ENCODE assay signal across 17 mouse cellular contexts in genomic region chr9:110920665-110921419, GRCm38 (mm10). TPM values are rescaled to one million over a fixed set of nuclear protein-coding genes. Genes with fewer than 3 reads are reported as not detected.
DNase-seq lines count a peak whose midpoint lies in the region; ATAC-seq and TF ChIP-seq lines count a peak whose summit lies in the region.
"Had no signal": no experiment of that assay in that cellular context is flagged by ENCODE, and none has a peak within 500 bp of the region (broad histone marks: within the 10 kb centered on the region; RNA-seq: fewer than 3 reads in every experiment).

No protein-coding gene starts in this region.

- H3K9ac ChIP-seq in kidney, postnatal 0 days (ENCODE audit: low read depth, low read length) = no peak overlapping the region
- H3K9ac ChIP-seq in midbrain, embryonic 15.5 days = no peak overlapping the region
- no peak overlapping the region for H3K9ac ChIP-seq in intestine, postnatal 0 days (ENCODE audit: low read depth, low read length)
- H3K9ac ChIP-seq: forebrain, postnatal 0 days; intestine, embryonic 15.5 days; liver, embryonic 12.5 days; midbrain, embryonic 12.5 days had no signal

- WGBS in kidney, postnatal 0 days = 46% methylated on average over 15 of the region's 15 CpGs
- WGBS in midbrain, embryonic 15.5 days = 56% methylated on average over 15 of the region's 15 CpGs
- WGBS in intestine, postnatal 0 days = 66% methylated on average over 15 of the region's 15 CpGs

- H3K27me3 ChIP-seq in kidney, postnatal 0 days (ENCODE audit: insufficient read depth, low read length) = no peaks in the 10 kb centered on the region
- no peaks in the 10 kb centered on the region for H3K27me3 ChIP-seq in midbrain, embryonic 15.5 days (replicated peaks)
- H3K27me3 ChIP-seq in intestine, postnatal 0 days (replicated peaks; ENCODE audit: control insufficient read depth, insufficient read depth, low read length) = no peaks in the 10 kb centered on the region
- H3K27me3 ChIP-seq: intestine, embryonic 15.5 days; liver, embryonic 12.5 days had no signal

- no peaks in the 10 kb centered on the region for H3K9me3 ChIP-seq in kidney, postnatal 0 days (replicated peaks; ENCODE audit: low read length)
- no peaks in the 10 kb centered on the region for H3K9me3 ChIP-seq in midbrain, embryonic 15.5 days
- no peaks in the 10 kb centered on the region for H3K9me3 ChIP-seq in intestine, postnatal 0 days (ENCODE audit: control insufficient read depth)
- H3K9me3 ChIP-seq: G1E; intestine, embryonic 15.5 days; liver, embryonic 12.5 days; midbrain, embryonic 12.5 days had no signal

- H3K36me3 ChIP-seq in kidney, postnatal 0 days (ENCODE audit: insufficient read depth, low read length) = no peaks in the 10 kb centered on the region
- no peaks in the 10 kb centered on the region for H3K36me3 ChIP-seq in midbrain, embryonic 15.5 days (replicated peaks)
- H3K36me3 ChIP-seq in intestine, postnatal 0 days (ENCODE audit: control insufficient read depth, insufficient read depth) = no peaks in the 10 kb centered on the region
- H3K36me3 ChIP-seq: G1E; intestine, embryonic 15.5 days; liver, embryonic 12.5 days; midbrain, embryonic 12.5 days had no signal

- H3K4me2 ChIP-seq in kidney, postnatal 0 days (ENCODE audit: low read length) = no peak overlapping the region
- H3K4me2 ChIP-seq in midbrain, embryonic 15.5 days = no peak overlapping the region
- H3K4me2 ChIP-seq in intestine, postnatal 0 days (replicated peaks; ENCODE audit: low read depth) = no peak overlapping the region
- H3K4me2 ChIP-seq: intestine, embryonic 15.5 days; liver, embryonic 12.5 days; midbrain, embryonic 12.5 days had no signal

- H3K4me1 ChIP-seq in kidney, postnatal 0 days (replicated peaks; ENCODE audit: insufficient read depth, low read length) = no peaks in the 10 kb centered on the region
- no peaks in the 10 kb centered on the region for H3K4me1 ChIP-seq in midbrain, embryonic 15.5 days
- no peaks in the 10 kb centered on the region for H3K4me1 ChIP-seq in intestine, postnatal 0 days (replicated peaks; ENCODE audit: control insufficient read depth, insufficient read depth, low read length)
- H3K4me1 ChIP-seq: intestine, embryonic 15.5 days; liver, embryonic 12.5 days; midbrain, embryonic 12.5 days had no signal

- no peak overlapping the region for H3K4me3 ChIP-seq in kidney, postnatal 0 days (replicated peaks; ENCODE audit: low read depth, low read length)
- H3K4me3 ChIP-seq in midbrain, embryonic 15.5 days = no peak overlapping the region
- no peak overlapping the region for H3K4me3 ChIP-seq in intestine, postnatal 0 days (ENCODE audit: low read depth, low read length)
- H3K4me3 ChIP-seq: intestine, embryonic 15.5 days; liver, embryonic 12.5 days; midbrain, embryonic 12.5 days had no signal

- peak overlapping the region; percentile 50; the same call in 1 of the 2 replicates for H3K27ac ChIP-seq in kidney, postnatal 0 days
- H3K27ac ChIP-seq in midbrain, embryonic 15.5 days = no peak overlapping the region
- no peak overlapping the region for H3K27ac ChIP-seq in intestine, postnatal 0 days (ENCODE audit: low read depth, low read length)
- H3K27ac ChIP-seq: intestine, embryonic 15.5 days; liver, embryonic 12.5 days; midbrain, embryonic 12.5 days; stomach, postnatal 0 days had no signal

- ATAC-seq in kidney, postnatal 0 days (replicated peaks; ENCODE audit: low FRiP score, low read depth) = no peak
- ATAC-seq in midbrain, embryonic 15.5 days (replicated peaks) = no peak
- ATAC-seq in intestine, postnatal 0 days = no peak
- ATAC-seq: forebrain, postnatal 0 days; intestine, embryonic 15.5 days; liver, embryonic 12.5 days had no signal

- peak; percentile 16 for DNase-seq in embryo, embryonic 11 days
- no peak for DNase-seq in embryo, embryonic 10 days (ENCODE audit: low spot score)
- DNase-seq in kidney, postnatal 0 days (ENCODE audit: low spot score) = peak; percentile 32
- DNase-seq in kidney, postnatal 4 days = no peak
- peak; percentile 26 to 50 for DNase-seq in lung, adult 18-20 months
- DNase-seq in thymus, adult 18-20 months = peak; percentile 43 to 75
- DNase-seq: forebrain, postnatal 0 days; right cerebral cortex, postnatal 4 days had no signal

- TF ChIP-seq CTCF in kidney, postnatal 0 days (IDR thresholded peaks at IDR 0.05; ENCODE audit: low read depth) = no peak
- no peak for TF ChIP-seq CTCF in intestine, postnatal 0 days (IDR thresholded peaks at IDR 0.05; ENCODE audit: low read depth)

RNA-seq across cellular contexts. Expression of gene Fam240a, which starts 4.2 kb away (rescaled TPM):
- polyA plus RNA-seq in kidney, postnatal 0 days (2015; fragmentation: Nextera tagmentation; extraction: Ambion mirVana) = not detected in 2 replicates
- not detected in 2 replicates for polyA plus RNA-seq in midbrain, embryonic 15.5 days (2015; fragmentation: Nextera tagmentation; extraction: Ambion mirVana)
- not detected in 2 replicates for polyA plus RNA-seq in intestine, postnatal 0 days (2015; fragmentation: Nextera tagmentation; extraction: Ambion mirVana)
- polyA plus RNA-seq: G1E; gonadal fat pad, adult 2 months; intestine, embryonic 15.5 days; liver, embryonic 12.5 days; midbrain, embryonic 12.5 days; neural tube, embryonic 14.5 days; stomach, postnatal 0 days had no signal

RNA-seq across cellular contexts. Expression of gene Tdgf1, which starts 25.1 kb away (rescaled TPM):
- not detected in 2 replicates for polyA plus RNA-seq in kidney, postnatal 0 days (2015; fragmentation: Nextera tagmentation; extraction: Ambion mirVana)
- not detected in 2 replicates for polyA plus RNA-seq in midbrain, embryonic 15.5 days (2015; fragmentation: Nextera tagmentation; extraction: Ambion mirVana)
- 0.08 TPM in 1 of 2 replicates, not detected in the other for polyA plus RNA-seq in intestine, postnatal 0 days (2015; fragmentation: Nextera tagmentation; extraction: Ambion mirVana)
- polyA plus RNA-seq: G1E; intestine, embryonic 15.5 days; liver, embryonic 12.5 days; midbrain, embryonic 12.5 days; stomach, postnatal 0 days had no signal

RNA-seq across cellular contexts. Expression of gene Lrrc2, which starts 30.5 kb away (rescaled TPM):
- polyA plus RNA-seq in kidney, postnatal 0 days (2015; fragmentation: Nextera tagmentation; extraction: Ambion mirVana) = 0.33 and 0.51 TPM in 2 replicates
- polyA plus RNA-seq in midbrain, embryonic 15.5 days (2015; fragmentation: Nextera tagmentation; extraction: Ambion mirVana) = 0.42 and 1.0 TPM in 2 replicates
- polyA plus RNA-seq in intestine, postnatal 0 days (2015; fragmentation: Nextera tagmentation; extraction: Ambion mirVana) = 0.23 and 0.46 TPM in 2 replicates
- polyA plus RNA-seq: G1E; midbrain, embryonic 12.5 days had no signal

RNA-seq across cellular contexts. Expression of gene Tmie, which starts 40.9 kb away (rescaled TPM):
- polyA plus RNA-seq in kidney, postnatal 0 days (2015; fragmentation: Nextera tagmentation; extraction: Ambion mirVana) = 2.3 and 2.9 TPM in 2 replicates
- polyA plus RNA-seq in midbrain, embryonic 15.5 days (2015; fragmentation: Nextera tagmentation; extraction: Ambion mirVana) = 2.7 and 3.1 TPM in 2 replicates
- 10.0 and 11.2 TPM in 2 replicates for polyA plus RNA-seq in intestine, postnatal 0 days (2015; fragmentation: Nextera tagmentation; extraction: Ambion mirVana)
- polyA plus RNA-seq: G1E had no signal

RNA-seq across cellular contexts. Expression of gene Als2cl, which starts 41.2 kb away (rescaled TPM):
- polyA plus RNA-seq in kidney, postnatal 0 days (2015; fragmentation: Nextera tagmentation; extraction: Ambion mirVana) = 4.1 and 5.3 TPM in 2 replicates
- polyA plus RNA-seq in midbrain, embryonic 15.5 days (2015; fragmentation: Nextera tagmentation; extraction: Ambion mirVana) = 1.2 and 2.0 TPM in 2 replicates
- polyA plus RNA-seq in intestine, postnatal 0 days (2015; fragmentation: Nextera tagmentation; extraction: Ambion mirVana) = 7.6 and 8.3 TPM in 2 replicates
- polyA plus RNA-seq: G1E had no signal

Comparison
In these comparisons a context has a peak if more than half of its experiments do, and no peak if none do; other contexts are left out.
1. DNase-seq: peak in embryo, embryonic 11 days (single experiment), kidney, postnatal 0 days (single experiment), lung, adult 18-20 months (2 of 2) and thymus, adult 18-20 months (2 of 2); none in embryo, embryonic 10 days (single experiment) and kidney, postnatal 4 days (0 of 2).